In genomic region chr1:135374175-135374867, GRCm38 (mm10) we compare ENCODE assay signal across 8 mouse cellular contexts. TPM values are rescaled to one million over a fixed set of nuclear protein-coding genes. Genes with fewer than 3 reads are reported as not detected.
DNase-seq lines count a peak whose midpoint lies in the region; ATAC-seq and TF ChIP-seq lines count a peak whose summit lies in the region.

No protein-coding gene starts in this region.

- H3K4me3 ChIP-seq in embryonic facial prominence, embryonic 14.5 days (ENCODE audit: low read depth, low read length) = peak overlapping the region; percentile 57
- peak overlapping the region; percentile 69 for H3K4me3 ChIP-seq in intestine, embryonic 16.5 days (ENCODE audit: low read length)
- H3K4me3 ChIP-seq in lung, postnatal 0 days (ENCODE audit: low read depth, low read length) = peak overlapping the region; percentile 55

- H3K4me2 ChIP-seq in embryonic facial prominence, embryonic 14.5 days (ENCODE audit: low read depth, low read length) = peak overlapping the region; percentile 87
- H3K4me2 ChIP-seq in intestine, embryonic 16.5 days (ENCODE audit: low read depth, low read length) = peak overlapping the region; percentile 97
- H3K4me2 ChIP-seq in lung, postnatal 0 days (replicated peaks; ENCODE audit: low read depth, low read length) = peak overlapping the region; percentile 97

- TF ChIP-seq CTCF in lung, postnatal 0 days (IDR thresholded peaks at IDR 0.05) = no peak

- peak overlapping the region; percentile 74 for H3K9ac ChIP-seq in embryonic facial prominence, embryonic 14.5 days (ENCODE audit: low read depth, low read length)
- H3K9ac ChIP-seq in intestine, embryonic 16.5 days (ENCODE audit: low read depth, low read length) = peak overlapping the region; percentile 78
- H3K9ac ChIP-seq in lung, postnatal 0 days (replicated peaks; ENCODE audit: low read depth) = peak overlapping the region; percentile 56

- no peaks in the 10 kb centered on the region for H3K27me3 ChIP-seq in embryonic facial prominence, embryonic 14.5 days (replicated peaks; ENCODE audit: control insufficient read depth, insufficient read depth, low read length)
- no peaks in the 10 kb centered on the region for H3K27me3 ChIP-seq in intestine, embryonic 16.5 days (replicated peaks; ENCODE audit: control insufficient read depth, insufficient read depth, low read length)
- H3K27me3 ChIP-seq in lung, postnatal 0 days (replicated peaks; ENCODE audit: insufficient read depth, low read length) = no peaks in the 10 kb centered on the region

- H3K36me3 ChIP-seq in embryonic facial prominence, embryonic 14.5 days (ENCODE audit: control insufficient read depth, insufficient read depth, low read length) = no peaks in the 10 kb centered on the region
- H3K36me3 ChIP-seq in intestine, embryonic 16.5 days (ENCODE audit: control insufficient read depth, insufficient read depth, low read length) = no peaks in the 10 kb centered on the region
- H3K36me3 ChIP-seq in lung, postnatal 0 days (ENCODE audit: insufficient read depth, low read length) = no peaks in the 10 kb centered on the region

- H3K27ac ChIP-seq in embryonic facial prominence, embryonic 14.5 days (replicated peaks; ENCODE audit: low read depth, low read length) = no peak overlapping the region
- peak overlapping the region; percentile 49 for H3K27ac ChIP-seq in intestine, embryonic 16.5 days (ENCODE audit: low read length)
- peak overlapping the region; percentile 35; the same call in 1 of the 2 replicates for H3K27ac ChIP-seq in lung, postnatal 0 days (ENCODE audit: low read length)

- H3K9me3 ChIP-seq in embryonic facial prominence, embryonic 14.5 days (ENCODE audit: control insufficient read depth, low read length) = no peaks in the 10 kb centered on the region
- H3K9me3 ChIP-seq in intestine, embryonic 16.5 days (ENCODE audit: control insufficient read depth, low read length) = no peaks in the 10 kb centered on the region
- no peaks in the 10 kb centered on the region for H3K9me3 ChIP-seq in lung, postnatal 0 days (ENCODE audit: low read length)

- peak; percentile 92 for DNase-seq in heart, adult 11 months
- DNase-seq in heart, postnatal 4 days = no peak
- peak; percentile 53 for DNase-seq in MN1 (ENCODE audit: low spot score)
- no peak for DNase-seq in embryonic facial prominence, embryonic 14.5 days (ENCODE audit: low spot score)
- DNase-seq in lung, postnatal 0 days (ENCODE audit: low spot score) = no peak
- DNase-seq in urinary bladder, postnatal 14 days (ENCODE audit: low spot score) = no peak
- no peak for DNase-seq in urinary bladder, postnatal 4 days (ENCODE audit: low spot score in 2 of 2)

- 2% methylated on average over 19 of the region's 19 CpGs for WGBS in embryonic facial prominence, embryonic 14.5 days
- 2% methylated on average over 19 of the region's 19 CpGs for WGBS in intestine, embryonic 16.5 days
- WGBS in lung, postnatal 0 days = under 1% methylated on average over 19 of the region's 19 CpGs

- no peak for TF ChIP-seq EP300 in lung, postnatal 0 days (IDR thresholded peaks at IDR 0.05)

- no peak for ATAC-seq in embryonic facial prominence, embryonic 14.5 days (ENCODE audit: low read depth)
- ATAC-seq in intestine, embryonic 16.5 days = no peak
- peak; percentile 13; the same call in 1 of the 2 replicates for ATAC-seq in lung, postnatal 0 days

- H3K4me1 ChIP-seq in embryonic facial prominence, embryonic 14.5 days (ENCODE audit: control insufficient read depth, insufficient read depth, low read length) = peaks cover 8% of the 10 kb centered on the region; the same call in 1 of the 2 replicates
- peaks cover 11% of the 10 kb centered on the region for H3K4me1 ChIP-seq in intestine, embryonic 16.5 days (ENCODE audit: control insufficient read depth, insufficient read depth, low read length)
- H3K4me1 ChIP-seq in lung, postnatal 0 days (ENCODE audit: insufficient read depth, low read depth, low read length) = peaks cover 7% of the 10 kb centered on the region; the same call in 1 of the 2 replicates

RNA-seq across cellular contexts. Expression of gene Shisa4, which starts 0.7 kb away (rescaled TPM):
- total RNA-seq in heart, postnatal 4 days (2021) = 10 to 100 TPM; 14.2 to 14.4 TPM
- 25.2 and 25.6 TPM in 2 replicates for polyA plus RNA-seq in embryonic facial prominence, embryonic 14.5 days (2014; fragmentation: Nextera tagmentation; extraction: Ambion mirVana)
- polyA plus RNA-seq in intestine, embryonic 16.5 days (2015; fragmentation: Nextera tagmentation; extraction: Ambion mirVana) = 19.3 and 22.4 TPM in 2 replicates
- polyA plus RNA-seq in lung, postnatal 0 days (2015; fragmentation: Nextera tagmentation; extraction: Ambion mirVana) = 19.2 and 20.0 TPM in 2 replicates

RNA-seq across cellular contexts. Expression of gene Lmod1, which starts 49.7 kb away (rescaled TPM):
- total RNA-seq in heart, postnatal 4 days (2021) = 1 to 10 TPM; 1.4 to 1.6 TPM
- 1.0 and 1.4 TPM in 2 replicates for polyA plus RNA-seq in embryonic facial prominence, embryonic 14.5 days (2014; fragmentation: Nextera tagmentation; extraction: Ambion mirVana)
- polyA plus RNA-seq in intestine, embryonic 16.5 days (2015; fragmentation: Nextera tagmentation; extraction: Ambion mirVana) = 10.6 and 11.7 TPM in 2 replicates
- polyA plus RNA-seq in lung, postnatal 0 days (2015; fragmentation: Nextera tagmentation; extraction: Ambion mirVana) = 2.6 and 2.8 TPM in 2 replicates

RNA-seq across cellular contexts. Expression of gene Ipo9, which starts 56.0 kb away (rescaled TPM):
- 100 to 1,000 TPM in 1 of 2 experiments, 10 to 100 TPM in 1; 95.5 to 116 TPM for total RNA-seq in heart, postnatal 4 days (2021)
- 103 and 108 TPM in 2 replicates for polyA plus RNA-seq in embryonic facial prominence, embryonic 14.5 days (2014; fragmentation: Nextera tagmentation; extraction: Ambion mirVana)
- polyA plus RNA-seq in intestine, embryonic 16.5 days (2015; fragmentation: Nextera tagmentation; extraction: Ambion mirVana) = 64.7 and 70.5 TPM in 2 replicates
- polyA plus RNA-seq in lung, postnatal 0 days (2015; fragmentation: Nextera tagmentation; extraction: Ambion mirVana) = 26.1 and 30.7 TPM in 2 replicates

Comparison
In these comparisons a context has a peak if more than half of its experiments do, and no peak if none do; other contexts are left out.
1. DNase-seq: peak in heart, adult 11 months (single experiment) and MN1 (single experiment); none in heart, postnatal 4 days (single experiment), embryonic facial prominence, embryonic 14.5 days (single experiment), lung, postnatal 0 days (single experiment), urinary bladder, postnatal 14 days (single experiment) and urinary bladder, postnatal 4 days (0 of 2).
2. Peak in every context shown above with its lines, with median percentiles within 50 percentile points of each other: H3K4me2 ChIP-seq, H3K4me3 ChIP-seq and H3K9ac ChIP-seq.